Mouse (Mus musculus) embryo, embryonic 10.5 days (tissue): ENCODE measurements around the gene Cntrob.
A peak's percentile ranks its signal among the peaks of the same experiment; 100 is the strongest.

Experiments used
- DNase-seq: peaks from one replicate; pipeline ENCODE4 v3.0.0-alpha.2; 2015; ENCODE audit warnings: low spot score

The Cntrob gene

DNA sequence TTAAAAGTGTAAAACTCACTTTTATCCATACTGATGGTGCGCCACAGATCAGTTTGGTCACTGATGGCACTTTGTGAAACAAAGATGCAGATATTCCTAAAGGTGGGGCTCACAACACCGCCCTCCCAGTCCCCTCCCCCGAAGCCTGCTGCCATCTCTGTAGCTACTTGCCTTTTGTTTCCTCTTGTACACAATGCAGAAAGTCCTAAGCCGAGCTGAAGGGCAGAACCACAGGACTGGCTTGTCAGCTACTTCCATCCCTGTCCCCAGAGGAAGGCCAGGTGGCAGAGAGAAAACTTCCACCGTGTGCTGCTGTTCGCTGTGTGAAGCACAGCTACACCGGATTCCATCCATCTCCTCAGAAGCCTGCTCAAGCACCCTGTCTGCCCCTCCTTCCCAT lies 25.3 kb downstream of the Cntrob start:
- no peak for DNase-seq

DNA sequence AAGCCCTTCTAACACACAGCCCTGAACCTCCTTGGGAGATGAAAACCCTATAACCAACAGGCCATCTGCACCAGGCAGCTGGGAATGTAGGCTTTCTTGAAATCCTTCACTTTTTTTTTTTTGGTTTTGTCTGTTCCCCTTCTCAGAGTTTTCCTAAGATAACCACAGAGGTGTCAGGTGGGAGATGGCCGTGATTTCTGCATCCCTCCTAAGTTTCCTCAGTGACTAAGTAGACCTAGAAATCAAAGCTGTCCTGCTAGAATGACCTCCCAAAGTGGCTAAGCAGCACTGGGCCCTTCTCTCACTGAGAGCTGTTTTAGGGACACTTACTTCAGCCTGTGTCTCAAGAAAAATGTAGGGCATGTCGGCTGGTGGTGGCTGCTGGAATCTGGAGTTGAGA lies 25.8 kb downstream of the Cntrob start:
- DNase-seq = no peak

DNA sequence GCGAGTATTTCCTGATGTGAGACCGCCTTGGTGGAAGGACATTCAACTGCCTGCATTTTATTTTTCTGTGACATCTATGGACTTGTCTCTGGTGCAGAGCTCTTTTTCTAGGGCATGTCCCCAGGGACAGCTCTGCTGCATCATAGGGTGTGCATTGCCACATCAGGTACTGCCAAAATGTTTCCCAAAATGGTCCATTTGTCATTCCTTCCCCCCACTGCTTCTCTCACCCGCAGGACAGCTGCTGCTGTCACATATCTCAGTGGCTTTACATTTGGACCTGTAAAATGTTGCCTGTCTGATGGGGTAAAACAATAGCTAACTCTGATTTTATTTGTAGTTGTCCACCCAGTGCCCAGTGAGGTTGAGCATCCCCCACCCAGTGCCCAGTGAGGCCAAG lies 28.3 kb downstream of the Cntrob start:
- no peak for DNase-seq

DNA sequence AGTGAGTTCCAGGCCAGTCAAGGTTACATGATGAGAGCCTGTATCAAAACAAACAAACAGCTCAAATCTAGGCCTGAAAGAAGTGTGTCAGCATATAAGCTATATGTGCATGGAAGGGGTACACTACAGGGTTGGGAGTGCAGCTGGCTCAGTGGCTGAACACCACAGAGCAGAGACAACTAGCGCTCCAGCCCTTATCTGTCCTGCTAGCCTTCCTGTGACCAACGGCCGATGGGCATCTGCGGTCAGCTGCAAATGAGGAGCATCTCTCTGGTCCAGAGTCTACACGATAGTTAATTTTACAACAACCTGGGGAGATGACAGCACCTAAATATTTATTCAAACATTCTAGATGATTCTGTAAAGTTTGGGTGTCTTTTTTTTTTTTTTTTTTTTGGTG lies 32.5 kb downstream of the Cntrob start:
- DNase-seq = no peak

DNA sequence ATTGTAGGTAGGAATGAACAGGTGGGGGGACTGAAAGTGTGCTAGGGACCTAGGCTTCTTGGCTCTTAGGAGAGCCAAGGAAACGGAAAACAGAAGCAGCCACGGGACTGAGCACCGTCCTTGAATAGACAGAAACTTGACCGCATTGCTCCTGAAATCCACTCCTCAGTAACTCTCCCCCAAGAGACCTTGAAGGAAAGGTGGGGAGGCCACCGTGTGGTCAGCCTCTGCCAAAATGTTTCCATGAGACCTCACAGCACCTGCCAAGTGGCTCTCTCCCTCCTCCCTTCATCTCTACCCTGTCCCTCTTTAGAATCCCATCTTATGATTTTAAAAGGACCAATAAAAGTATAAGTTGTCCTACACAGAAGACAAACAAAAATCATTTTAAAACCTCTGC lies 46.3 kb downstream of the Cntrob start:
- DNase-seq = no peak

DNA sequence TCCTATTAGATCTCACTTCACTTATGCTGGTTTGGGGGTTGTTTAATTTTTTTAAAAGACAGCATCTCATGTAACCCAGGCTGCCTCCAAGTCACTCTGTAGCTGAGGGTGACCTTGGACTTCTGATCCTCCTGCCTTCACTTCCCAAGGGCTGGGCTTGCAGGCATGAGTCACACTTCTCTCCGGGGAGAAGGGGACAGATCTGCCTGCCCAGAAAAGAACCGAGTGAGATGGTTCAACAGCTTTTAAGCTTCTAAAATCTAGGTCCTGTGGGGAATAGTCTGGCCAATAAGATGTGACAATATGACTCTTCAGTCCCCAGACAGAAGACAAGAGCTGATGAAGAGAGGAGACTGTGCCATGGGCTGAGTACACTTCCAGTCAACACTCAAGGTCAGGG lies 47.5 kb downstream of the Cntrob start:
- DNase-seq = no peak

DNA sequence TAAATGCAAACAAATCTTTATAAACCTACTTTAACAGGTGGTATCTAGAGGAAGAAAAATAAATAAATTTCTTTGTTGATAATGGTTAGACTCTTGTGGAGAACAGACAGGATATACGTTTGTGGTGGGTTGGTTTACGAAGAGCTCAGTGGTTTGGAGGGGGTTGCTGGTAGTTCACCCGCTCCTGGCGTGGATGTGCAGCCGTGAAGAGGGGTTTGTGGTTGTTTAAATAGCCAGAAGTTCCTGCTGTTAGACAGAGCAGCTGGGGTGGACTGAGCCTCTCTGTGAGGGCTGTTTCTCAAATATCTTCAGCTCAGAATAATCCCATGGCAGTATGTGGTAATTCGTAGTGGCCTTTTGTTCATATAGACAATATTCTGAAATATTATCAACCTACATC lies 47.9 kb downstream of the Cntrob start:
- DNase-seq = no peak

DNA sequence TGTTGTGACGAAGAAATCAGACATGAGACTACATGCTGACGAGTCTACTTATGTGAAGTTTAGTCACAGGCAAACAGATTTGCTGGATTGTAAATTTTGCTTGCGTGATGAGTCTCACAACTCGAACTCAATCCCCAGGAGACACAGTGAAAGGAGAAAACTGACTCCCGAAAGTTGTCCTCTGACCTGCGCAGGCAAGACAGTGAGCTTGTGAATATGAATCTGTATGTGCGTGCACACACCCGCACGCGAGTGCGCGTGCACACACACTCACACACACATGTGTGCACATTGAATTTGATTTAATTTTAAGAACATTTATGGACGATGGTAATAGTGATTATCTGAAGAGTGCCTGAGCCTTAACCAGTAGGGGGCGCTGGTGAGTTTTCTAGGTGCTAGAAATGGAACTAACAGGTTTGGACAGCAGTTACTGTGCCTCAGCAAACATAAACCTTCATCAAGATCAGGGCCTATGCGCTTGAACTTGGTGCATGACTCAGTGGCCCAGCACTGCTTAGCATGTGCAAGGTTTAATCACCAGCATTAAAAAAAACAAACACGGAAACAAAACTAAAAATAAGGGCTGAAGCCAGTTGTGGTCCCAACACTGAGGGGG lies 51.3 kb downstream of the Cntrob start:
- DNase-seq = peak; percentile 92

DNA sequence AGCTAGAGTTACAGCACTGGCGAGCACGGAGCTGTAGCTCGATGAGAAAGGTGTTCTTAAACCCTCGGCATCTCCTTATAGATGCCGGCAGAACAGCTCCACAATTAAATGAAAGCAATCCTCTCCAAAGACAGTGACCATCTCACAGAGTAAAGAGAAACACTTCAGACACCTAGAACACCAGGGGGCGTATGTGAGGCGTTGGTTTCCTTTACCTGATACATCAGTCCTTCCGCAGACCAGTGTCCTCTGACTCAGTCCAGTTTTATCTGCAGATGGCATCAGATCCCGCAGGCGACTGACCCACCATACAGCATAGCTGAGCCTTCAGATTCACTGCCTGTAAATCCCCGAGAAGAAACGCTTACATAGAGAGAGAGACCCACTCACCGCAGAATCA lies 54.0 kb downstream of the Cntrob start:
- peak; percentile 90 for DNase-seq

DNA sequence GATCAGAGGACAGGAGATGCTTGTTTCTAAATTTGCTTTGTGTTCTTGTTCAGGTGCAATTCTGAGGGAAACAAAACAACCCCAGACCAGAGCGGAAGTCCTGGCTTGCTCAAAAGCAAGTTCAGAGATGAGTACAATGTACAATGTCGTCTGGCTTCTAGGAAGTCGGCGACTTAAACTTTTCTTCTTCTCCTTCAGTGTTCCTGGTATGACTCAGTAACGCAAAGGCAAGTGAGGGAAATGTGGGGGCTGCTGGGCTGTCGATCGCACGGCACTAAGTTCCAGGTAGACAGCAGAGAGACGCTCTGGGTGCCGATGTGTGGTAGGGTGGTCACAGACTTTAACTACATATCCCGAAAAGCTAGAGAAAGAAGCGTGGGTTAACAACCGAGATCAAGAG lies 55.5 kb downstream of the Cntrob start:
- no peak for DNase-seq

DNA sequence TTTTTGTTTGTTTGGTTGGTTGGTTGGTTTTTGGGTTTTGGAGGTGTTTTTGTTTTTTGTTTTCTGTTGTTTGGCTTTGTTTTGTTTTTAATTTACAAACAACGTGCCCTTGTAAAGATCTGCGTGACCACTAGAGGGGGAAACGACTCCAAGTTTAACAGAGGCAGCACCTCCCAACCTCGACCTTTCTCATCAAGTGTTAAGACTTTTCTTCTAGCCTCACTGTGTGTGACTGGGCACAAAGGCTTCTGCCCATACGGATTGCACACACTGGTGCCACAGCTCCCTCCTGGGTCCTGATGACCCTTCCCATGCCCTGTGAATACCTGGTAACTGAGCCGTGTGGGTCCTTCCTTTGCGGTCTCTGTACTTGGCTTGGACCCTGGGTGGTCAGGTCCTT lies 56.2 kb downstream of the Cntrob start:
- peak; percentile 72 for DNase-seq

DNA sequence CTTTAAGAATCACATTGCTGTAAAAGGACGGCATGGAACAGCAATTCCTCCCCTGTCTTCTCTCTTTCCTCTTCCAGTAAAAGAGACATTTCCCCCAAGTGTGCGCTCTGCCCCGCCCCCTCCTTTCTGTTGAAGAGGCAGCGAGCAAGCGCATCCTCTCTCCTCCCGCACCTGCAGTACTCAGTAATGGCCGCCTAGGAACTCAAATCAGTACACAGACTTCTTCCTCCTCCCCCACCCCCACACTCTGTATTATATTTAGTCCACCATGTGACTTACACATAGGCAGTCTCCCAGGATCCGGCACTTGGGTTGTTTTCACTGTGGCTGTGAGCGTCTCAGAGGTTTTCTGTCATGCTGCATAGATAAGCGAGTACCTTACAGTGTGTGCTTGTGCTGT lies 57.3 kb downstream of the Cntrob start:
- peak; percentile 26 for DNase-seq

DNA sequence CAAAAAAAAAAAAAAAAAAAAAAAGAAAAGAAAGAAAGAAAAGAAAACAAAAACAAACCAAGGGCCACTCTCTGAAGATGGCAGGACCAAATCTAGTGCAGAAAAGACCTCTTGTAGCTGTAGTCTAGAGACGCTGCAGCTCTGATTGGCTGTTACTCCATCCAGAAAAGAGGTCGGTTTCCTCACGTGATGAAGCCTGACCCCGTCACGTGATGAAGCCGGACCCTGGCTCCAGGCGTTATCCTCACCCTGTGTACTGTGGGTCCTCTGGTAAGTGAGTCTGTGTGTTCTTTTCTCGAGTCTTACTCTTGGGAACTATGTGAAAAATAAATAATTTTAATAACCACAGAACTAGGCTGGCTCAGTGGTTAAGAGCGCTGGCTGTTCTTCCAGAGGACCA lies 58.2 kb downstream of the Cntrob start:
- no peak for DNase-seq

DNA sequence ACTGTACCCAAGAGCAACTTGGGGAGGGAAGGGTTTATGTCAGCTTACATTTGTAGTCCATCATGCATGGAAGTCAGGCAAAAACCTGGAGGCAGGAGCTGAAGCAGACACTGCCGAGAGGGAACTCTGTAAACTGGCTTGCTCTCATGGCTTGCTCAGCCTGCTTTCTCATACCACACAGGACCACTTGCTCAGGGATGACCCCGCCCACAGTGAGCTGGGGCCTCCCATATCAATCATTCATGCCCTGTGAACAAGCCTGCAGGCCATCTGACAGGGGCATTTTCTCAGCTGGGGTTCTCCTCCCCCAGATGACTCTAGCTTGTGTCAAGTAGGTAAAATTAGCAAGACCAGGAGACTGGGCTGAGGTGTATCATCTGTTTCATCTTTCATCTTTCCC lies 59.3 kb downstream of the Cntrob start:
- no peak for DNase-seq

DNA sequence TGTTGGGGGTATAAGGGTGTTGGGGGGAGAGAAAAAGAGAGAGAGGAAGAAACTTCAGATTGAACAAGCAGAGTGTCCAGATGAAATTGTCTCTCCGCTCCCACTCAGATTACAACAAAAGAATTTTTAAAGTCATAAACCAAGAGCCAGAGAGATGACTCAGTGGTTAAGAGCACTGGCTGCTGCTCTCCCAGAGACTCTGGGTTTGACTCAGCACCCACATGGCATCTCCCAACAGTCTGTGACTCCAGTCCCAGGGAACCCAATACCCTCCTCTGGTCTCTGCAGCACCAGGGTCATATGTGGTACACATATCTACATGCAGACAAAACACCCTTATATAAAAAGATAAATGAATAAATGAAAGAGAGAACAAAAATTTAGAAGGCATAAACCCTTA lies 63.5 kb downstream of the Cntrob start:
- DNase-seq = no peak

DNA sequence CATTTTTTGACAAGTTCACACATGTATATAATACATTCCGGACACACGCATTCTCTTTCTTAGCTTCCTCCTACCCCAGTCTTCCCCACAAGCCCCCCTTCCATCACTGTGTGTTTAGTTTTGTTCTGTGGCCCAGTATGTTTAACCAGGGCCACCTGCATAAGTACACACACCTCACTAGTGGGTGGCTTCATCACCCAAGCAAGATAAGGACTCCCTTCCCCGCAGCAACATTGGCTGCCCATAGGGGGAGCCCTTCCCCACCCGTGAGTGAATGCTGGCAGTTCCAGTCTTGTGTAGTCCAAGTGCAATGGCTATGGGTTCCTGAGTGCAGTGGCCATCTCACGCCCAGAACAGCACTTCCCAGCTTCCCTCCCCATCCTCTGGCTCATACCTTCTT lies 65.3 kb downstream of the Cntrob start:
- peak; percentile 70 for DNase-seq

DNA sequence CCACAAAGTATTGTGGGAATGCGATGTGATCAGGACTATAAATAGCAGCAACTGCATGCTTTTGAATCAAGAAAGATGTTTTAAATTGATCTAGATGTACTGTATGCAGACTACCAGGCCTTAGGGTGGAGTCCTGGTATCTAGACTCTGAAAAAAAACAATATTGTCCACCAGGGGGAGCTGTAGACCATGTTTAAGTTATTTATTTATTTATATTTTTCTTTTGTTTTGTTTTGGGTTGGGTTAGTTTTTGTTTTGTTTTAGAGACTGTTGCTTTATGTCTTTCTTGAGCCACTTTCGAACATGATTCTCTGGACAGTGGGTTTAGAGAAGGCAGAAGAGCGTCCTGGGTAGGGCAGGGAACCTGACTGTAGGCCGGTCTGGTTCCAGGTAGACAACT lies 65.8 kb downstream of the Cntrob start:
- peak; percentile 78 for DNase-seq

DNA sequence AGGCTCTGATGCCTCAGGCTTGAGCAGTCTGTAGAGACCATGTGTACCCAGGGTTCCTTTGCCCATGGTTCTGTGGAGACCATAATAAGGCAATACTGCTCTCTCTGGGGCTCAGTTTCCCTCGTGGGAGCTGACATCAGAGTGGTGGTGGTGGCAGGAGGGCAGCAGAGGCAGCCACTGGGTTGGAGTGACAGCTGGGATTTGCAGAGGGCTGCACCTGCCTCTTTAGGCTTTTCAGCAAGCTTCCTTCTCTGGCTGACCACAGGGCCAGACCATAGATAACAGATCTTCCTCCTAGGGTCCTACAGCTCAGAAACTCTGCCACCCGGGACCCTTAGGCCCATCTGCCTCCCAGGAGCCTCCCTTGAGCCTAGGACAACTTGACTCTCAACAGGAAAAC lies 66.5 kb downstream of the Cntrob start:
- DNase-seq = no peak

DNA sequence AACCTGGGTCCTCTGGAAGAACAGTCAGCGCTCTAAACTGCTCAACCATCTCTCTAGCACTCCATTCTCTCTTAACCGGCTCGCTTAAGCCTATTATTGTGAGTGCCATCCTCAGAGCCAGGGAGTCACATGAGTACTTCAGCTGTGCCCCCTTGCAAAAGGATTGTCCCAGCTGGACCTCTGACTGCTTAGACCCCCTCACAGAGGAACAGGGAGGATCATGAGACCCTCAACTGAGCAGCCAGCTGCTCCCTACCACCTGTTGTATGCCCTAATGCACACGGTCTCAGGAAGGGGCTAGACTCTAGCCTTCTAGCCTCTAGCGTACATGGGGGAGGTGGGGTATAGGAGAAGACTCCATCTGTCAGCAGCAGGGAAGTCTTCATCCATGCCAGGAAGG lies 68.8 kb downstream of the Cntrob start:
- DNase-seq = no peak

DNA sequence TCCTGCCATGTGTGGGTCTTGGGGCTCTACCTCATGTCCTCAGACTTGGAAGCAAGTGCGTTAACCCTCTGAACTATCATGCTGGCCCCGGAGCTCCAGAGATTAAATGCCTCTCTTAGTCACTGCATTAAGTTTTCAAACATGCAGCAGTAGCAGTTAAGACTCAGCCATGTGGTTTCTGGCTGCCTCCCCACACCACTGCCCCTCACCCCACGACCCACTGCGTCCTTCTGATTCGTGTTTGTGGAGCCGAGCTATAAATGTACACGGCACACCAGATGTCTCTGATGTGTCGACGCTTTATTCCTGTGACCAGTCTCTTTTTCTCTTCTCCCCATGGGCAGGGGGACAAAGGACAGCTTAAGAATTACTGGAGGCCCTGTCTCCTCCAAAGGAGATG lies 70.4 kb downstream of the Cntrob start:
- DNase-seq = no peak

DNA sequence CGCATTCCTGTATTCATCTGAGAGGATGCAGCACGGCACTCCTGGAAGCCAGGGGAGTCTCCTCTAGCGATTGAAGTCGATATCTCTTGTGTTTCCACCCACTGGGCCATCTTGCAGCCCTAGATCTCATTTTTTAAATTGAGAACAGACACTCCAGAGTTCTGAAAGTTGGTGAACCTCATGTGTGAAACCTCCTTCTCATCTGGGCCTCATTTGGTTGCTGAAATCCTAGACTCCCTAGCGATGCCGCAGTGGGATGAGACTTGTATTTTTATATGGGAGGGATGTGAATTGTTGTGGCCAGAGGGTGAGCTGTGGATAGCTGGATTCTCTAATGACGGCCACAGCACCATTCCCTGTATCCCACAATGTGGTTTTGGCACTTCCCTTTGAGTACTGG lies 71.6 kb downstream of the Cntrob start:
- no peak for DNase-seq

DNA sequence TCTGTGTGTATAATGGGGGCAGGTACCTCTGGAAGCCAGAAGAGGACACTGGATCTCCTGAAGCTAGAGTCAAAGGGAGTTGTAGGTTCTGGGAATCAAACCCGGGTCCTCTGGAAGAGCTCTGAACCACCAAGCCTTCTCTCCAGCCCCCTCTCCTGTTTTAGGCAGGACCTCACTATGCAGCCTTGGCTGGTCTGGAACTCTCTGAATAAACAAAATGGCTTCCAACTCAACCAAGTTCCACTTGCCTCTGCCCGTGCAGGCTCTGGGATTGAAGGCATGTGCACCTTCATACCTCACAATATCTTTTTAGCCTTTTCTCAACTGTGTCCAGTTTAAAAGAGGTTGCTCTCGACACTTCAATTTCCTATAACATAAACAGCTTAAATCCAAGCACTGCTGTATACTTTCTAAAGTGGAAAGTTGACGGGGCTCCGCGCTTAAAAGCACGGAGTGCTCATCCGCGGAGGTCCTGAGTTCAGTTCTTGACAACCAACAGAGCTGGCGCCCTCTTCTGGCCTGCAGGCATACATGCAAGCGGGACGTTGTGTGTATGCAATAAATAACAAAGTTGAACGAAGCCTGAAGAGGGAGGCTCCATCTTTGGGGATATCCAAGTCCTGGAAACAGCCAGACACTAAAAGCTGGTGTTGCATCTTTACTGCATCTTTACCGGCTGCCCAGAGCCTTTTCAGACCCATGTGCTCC lies 72.3 kb downstream of the Cntrob start:
- DNase-seq = peak; percentile 45

DNA sequence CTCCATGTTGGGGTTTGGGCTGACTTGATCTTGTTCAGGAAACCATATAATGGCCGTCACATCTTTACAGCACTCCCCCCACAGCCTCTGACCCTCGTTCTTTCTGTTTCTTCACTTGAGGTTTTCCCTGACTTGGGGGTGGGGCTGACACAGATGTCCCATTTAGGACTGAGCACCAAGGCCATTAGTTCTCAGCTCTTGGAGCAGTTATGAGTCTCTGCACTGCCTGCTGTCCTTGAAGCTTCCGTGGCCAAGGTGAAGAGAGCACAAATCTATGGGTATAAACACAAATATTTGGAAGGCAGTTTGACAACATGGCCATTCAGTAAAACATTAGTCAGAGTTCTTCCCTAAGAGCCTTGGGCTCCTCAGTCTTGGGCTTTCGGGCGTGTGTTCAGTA lies 73.5 kb downstream of the Cntrob start:
- no peak for DNase-seq
